Mouse (Mus musculus): ENCODE results near the gene Alox5ap.

The Alox5ap gene

GRCm38 (mm10) chr5:149316926-149317325 lies 52.4 kb downstream of the Alox5ap start:
- peak; percentile 38 for DNase-seq

- no peak for DNase-seq
These were observed 55.3 kb downstream of the Alox5ap start for GRCm38 (mm10) chr5:149319874-149320323.

- peak; percentile 94 for DNase-seq
These were observed 56.2 kb downstream of the Alox5ap start for GRCm38 (mm10) chr5:149320534-149321482.

DNA sequence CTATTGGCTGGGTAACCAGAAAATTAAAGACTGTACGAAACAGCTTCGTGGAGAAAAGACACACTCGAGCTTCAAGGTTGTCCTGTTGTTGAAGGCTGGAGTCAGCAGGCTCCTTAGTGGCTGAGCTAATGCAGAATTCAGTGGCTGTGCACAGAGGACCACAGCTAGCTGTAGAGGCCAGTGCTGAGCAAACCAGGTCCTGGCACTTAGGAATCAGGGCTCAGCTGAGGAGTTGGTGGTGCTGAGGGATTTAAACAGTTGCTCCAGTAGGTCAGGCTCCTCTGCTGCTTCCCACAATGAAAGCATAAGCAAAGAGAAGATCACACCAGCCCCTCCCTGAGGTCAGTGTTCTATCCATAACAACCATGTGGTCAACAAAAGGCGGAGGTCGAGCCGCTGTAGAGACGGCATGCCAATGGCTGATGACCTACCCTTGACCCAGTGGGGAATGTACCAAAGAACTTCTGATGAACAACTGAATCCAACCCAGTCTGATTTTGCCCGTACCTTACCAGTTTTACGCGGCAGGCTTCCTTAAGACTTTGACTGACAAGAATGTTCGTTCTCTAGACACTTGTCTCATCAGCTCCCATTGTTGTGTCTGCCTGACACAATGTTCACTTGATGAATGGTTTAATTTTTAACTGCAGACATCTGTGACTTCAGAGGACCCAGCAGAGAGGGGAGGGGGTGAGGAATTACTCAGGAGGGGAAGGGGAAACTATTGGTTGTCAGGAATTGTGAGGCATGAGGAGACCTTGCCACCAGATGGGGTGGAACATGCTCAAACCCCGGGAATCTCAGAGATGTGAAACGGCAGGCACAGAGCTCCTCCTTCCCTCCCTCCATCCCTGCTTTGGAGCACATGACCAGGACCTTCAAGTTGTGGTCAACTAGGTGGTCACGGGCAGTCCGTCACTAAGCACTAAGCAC lies 57.6 kb downstream of the Alox5ap start:
- DNase-seq = no peak

DNA sequence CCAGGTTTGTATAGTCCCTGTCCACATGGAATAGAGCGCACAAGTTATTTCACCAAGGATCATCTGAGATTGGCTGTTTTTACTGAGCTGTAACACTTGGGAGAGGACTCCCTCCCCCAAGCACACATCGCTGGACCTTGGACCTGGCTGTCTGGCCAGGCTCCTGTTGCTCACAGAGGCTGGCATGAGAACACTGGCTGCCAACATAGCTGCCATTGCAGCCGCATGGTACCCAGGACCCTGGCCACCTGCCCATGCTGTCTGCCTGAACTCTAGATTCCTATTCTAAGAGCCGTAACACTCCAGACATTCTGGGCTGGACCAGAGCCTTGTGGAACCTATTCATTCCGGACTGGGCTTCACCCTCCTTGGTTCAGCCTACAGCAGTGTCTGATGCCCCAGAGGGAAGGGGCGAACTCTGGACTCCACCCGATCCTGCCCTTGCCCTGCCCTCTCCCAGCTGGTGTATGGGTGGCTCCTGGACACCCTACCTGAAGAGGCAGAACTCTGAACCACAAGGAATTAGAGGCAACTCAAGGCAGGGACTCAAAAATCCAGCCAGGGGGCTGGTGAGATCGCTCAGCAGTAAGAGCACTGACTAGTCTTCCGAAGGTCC lies 58.5 kb downstream of the Alox5ap start:
- no peak for DNase-seq

DNA sequence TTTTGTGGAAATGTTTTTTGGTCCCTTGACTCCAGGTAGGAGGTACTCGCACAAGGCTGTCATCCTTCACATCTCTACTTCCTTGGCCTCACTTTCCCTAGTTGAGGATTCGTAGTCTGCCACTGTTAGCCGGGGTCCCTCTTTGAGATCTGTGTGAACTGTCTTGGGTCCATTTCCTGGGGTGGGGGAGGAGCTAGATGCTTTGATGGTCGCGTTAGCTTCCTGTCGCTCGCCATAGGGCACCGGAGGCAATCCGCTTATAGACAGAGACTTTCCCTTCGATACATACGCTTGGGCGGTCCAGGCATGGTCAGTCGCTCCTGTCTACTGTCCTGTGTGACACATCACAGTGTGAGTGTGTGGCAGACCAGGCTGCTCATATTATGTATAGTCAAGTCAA lies 60.2 kb downstream of the Alox5ap start:
- DNase-seq = peak; percentile 78

- no peak for DNase-seq
These were observed 64.7 kb downstream of the Alox5ap start for GRCm38 (mm10) chr5:149329098-149329887.

- DNase-seq = no peak
These were observed 66.0 kb downstream of the Alox5ap start for GRCm38 (mm10) chr5:149330601-149331000.

GRCm38 (mm10) chr5:149331407-149332143 lies 67.0 kb downstream of the Alox5ap start:
- no peak for DNase-seq

DNA sequence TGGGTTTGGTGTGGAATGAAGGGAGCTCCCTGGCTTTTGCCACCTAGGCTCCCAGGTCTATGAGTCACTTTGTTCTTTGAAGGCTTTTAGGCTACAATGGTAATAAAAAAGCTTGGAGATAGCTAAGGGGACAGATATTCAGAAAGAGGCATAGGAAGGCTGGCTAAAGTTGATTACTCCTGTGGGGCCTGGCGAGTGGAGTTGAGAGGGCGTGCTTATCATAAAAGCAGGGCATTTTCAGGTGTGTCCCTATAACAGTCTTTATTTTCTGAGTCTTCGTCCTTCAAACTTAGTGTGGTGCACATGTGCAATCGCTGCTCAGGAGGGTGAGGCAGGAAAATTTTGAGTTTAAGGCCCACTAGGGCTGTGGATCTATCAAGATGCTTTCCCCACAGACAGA lies 68.2 kb downstream of the Alox5ap start:
- no peak for DNase-seq

DNA sequence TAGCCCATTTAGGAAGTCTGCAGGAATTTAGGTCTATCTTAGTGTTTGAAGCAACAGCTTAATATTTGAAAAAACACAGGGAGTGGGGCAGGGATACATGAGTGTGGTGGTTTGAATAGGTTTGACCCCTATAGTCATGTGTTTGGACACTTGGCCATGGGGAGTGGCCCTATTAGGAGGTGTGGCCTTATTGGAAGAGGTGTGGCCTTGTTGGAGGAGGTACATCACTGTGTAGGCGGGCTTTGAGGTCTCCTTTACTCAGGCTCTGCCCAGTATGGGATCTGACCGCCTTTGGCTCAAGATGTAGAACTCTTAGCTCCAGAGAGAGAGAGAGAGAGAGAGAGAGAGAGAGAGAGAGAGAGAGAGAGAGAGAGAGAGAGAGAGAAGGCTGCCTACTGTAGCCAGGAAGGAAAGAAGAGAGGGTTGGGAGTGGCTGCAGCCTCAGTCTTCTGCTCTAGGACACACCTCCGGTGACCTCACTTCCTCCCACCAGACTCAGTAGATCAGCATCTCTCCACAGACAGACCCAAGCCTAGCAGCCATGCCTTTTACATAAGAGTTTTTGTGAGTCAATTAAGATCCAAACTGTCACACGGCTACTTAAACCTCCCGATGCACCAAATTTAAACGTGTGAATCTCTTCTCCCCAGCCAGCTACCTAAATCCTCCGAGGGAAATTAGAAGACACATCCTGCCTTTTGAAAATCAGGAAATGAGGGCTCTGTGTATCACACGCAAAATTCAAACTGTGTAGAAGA lies 69.6 kb downstream of the Alox5ap start:
- DNase-seq = peak; percentile 62

DNA sequence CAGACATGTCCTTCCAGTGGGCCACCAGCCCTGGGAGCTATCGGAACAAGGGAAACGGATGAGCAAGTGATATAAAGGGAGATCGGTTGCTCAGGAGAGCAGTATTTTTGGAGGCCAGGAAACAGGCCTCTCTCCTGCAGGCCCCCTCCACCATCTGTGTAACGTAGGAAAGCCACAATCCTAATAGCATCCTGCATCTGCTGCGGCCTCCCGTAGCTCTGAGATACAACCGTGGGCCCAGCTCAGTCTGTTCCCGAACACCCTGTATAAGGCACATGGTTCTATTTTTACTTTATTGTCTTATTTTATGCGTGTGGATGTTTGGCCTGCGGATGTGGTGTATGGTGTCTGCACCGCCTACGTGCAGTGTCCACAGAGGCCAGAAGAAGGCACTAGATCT lies 70.4 kb downstream of the Alox5ap start:
- DNase-seq = no peak

- peak; percentile 88 for DNase-seq
These were observed 71.1 kb downstream of the Alox5ap start for GRCm38 (mm10) chr5:149335563-149336238.

GRCm38 (mm10) chr5:149337148-149337547 lies 72.6 kb downstream of the Alox5ap start:
- DNase-seq = no peak

Data from thymus, postnatal 14 days (tissue).